Mouse (Mus musculus) kidney, postnatal 0 days (tissue): ENCODE results near the gene Crxos. TPM values are rescaled to one million over a fixed set of nuclear protein-coding genes. Genes with fewer than 3 reads are reported as not detected.

Experiments used
- ATAC-seq: fragments of 200-750 bp; cut with Nextera tagmentation; replicated peaks from 2 replicates; pipeline ENCODE4 v1.8.0; 2017; ENCODE audit warnings: low read depth, moderate number of reproducible peaks, moderate TSS enrichment, moderate library complexity; ENCODE audit not compliant: low FRiP score
- DNase-seq: peaks from one replicate; pipeline ENCODE4 v3.0.0-alpha.2; 2016; ENCODE audit warnings: low spot score
- H3K27ac ChIP-seq: fragments of 300-500 bp; sonication (generic); 2 replicates; pipeline ENCODE4 v1.5.1; 2014; ENCODE audit warnings: mild to moderate bottlenecking
- H3K27me3 ChIP-seq: fragments of 300-500 bp; sonication (generic); 2 replicates; pipeline ENCODE4 v1.6.1; 2014; ENCODE audit warnings: low read length, mixed read lengths; ENCODE audit not compliant: insufficient read depth
- H3K36me3 ChIP-seq: fragments of 300-500 bp; sonication (generic); 2 replicates; pipeline ENCODE4 v1.6.1; 2014; ENCODE audit warnings: low read length, mixed read lengths; ENCODE audit not compliant: insufficient read depth
- H3K4me1 ChIP-seq: fragments of 300-500 bp; sonication (generic); replicated peaks from 2 replicates; pipeline ENCODE4 v1.6.1; 2014; ENCODE audit warnings: antibody characterized with exemption, low read length, mixed read lengths; ENCODE audit not compliant: insufficient read depth
- H3K4me2 ChIP-seq: fragments of 300-500 bp; sonication (generic); 2 replicates; pipeline ENCODE4 v1.6.1; 2014; ENCODE audit warnings: mild to moderate bottlenecking, low read length, moderate library complexity, mixed read lengths
- H3K4me3 ChIP-seq: fragments of 300-500 bp; sonication (generic); replicated peaks from 2 replicates; pipeline ENCODE4 v1.5.1; 2014; ENCODE audit warnings: low read depth, low read length
- H3K9ac ChIP-seq: fragments of 300-500 bp; sonication (generic); 2 replicates; pipeline ENCODE4 v1.6.1; 2014; ENCODE audit warnings: low read depth, low read length
- H3K9me3 ChIP-seq: fragments of 300-500 bp; sonication (generic); replicated peaks from 2 replicates; pipeline ENCODE4 v1.6.1; 2016; ENCODE audit warnings: low read length, inconsistent platforms, mixed read lengths
- CTCF ChIP-seq: IDR thresholded peaks from 2 replicates; pipeline ENCODE4 v1.5.1; 2016; ENCODE audit warnings: antibody characterized with exemption, low read depth, mild to moderate bottlenecking, moderate library complexity
- WGBS: fragments of 180-500 bp; shearing (Covaris S2); extraction: QIAGEN DNeasy Blood & Tissue Kit; methylation state at CpG from one replicate; pipeline ENCODE4 v1.1.7; 2014; 5-methylcytosine and 5-hydroxymethylcytosine counted together
- polyA plus RNA-seq: library from polyadenylated mRNA; unstranded; fragments of >200 nt; fragmentation: Nextera tagmentation; extraction: Ambion mirVana; gene quantifications from 2 replicates; pipeline ENCODE4 v1.2.1, GENCODE M21; 2015

Crxos gene
- polyA plus RNA-seq, 1 experiment from 2014 or later, result not detected

GRCm38 (mm10) chr7:15884127-15884526, 1.7 kb downstream of the Crxos start:
- no peak overlapping the region for H3K4me2 ChIP-seq
- no peak overlapping the region for H3K4me3 ChIP-seq
- no peak overlapping the region for H3K27ac ChIP-seq
- no peak overlapping the region for H3K9ac ChIP-seq
- no peaks in the 10 kb centered on the region for H3K36me3 ChIP-seq
- H3K9me3 ChIP-seq, result no peaks in the 10 kb centered on the region
- ATAC-seq (no peak), DNase-seq (no peak)
- no peaks in the 10 kb centered on the region for H3K4me1 ChIP-seq
- no peak for TF ChIP-seq CTCF
- no peaks in the 10 kb centered on the region for H3K27me3 ChIP-seq
- WGBS, result 86% methylated on average over 2 of the region's 2 CpGs

GRCm38 (mm10) chr7:15894251-15894650, 11.8 kb downstream of the Crxos start:
- WGBS, result 61% methylated on average over 1 of the region's 1 CpGs
- no peak for ATAC-seq
- H3K4me3 ChIP-seq, result no peak overlapping the region
- H3K27me3 ChIP-seq, result no peaks in the 10 kb centered on the region
- no peak for DNase-seq
- H3K4me1 ChIP-seq, result no peaks in the 10 kb centered on the region
- TF ChIP-seq CTCF, result no peak
- H3K9me3 ChIP-seq, result no peaks in the 10 kb centered on the region
- no peak overlapping the region for H3K27ac ChIP-seq
- H3K9ac ChIP-seq, result no peak overlapping the region
- H3K36me3 ChIP-seq, result no peaks in the 10 kb centered on the region
- H3K4me2 ChIP-seq, result no peak overlapping the region

- TF ChIP-seq CTCF, result no peak
- no peak for ATAC-seq
- WGBS, result 72% methylated on average over 9 of the region's 9 CpGs
These were observed 19.1 kb downstream of the Crxos start for GRCm38 (mm10) chr7:15901366-15902048.

GRCm38 (mm10) chr7:15905861-15906260, 23.4 kb downstream of the Crxos start:
- H3K4me1 ChIP-seq, result no peaks in the 10 kb centered on the region
- TF ChIP-seq CTCF, result no peak
- H3K4me2 ChIP-seq, result no peak overlapping the region
- DNase-seq (no peak), ATAC-seq (no peak)
- H3K9me3 ChIP-seq, result no peaks in the 10 kb centered on the region
- WGBS, result 79% methylated on average over 7 of the region's 7 CpGs
- no peak overlapping the region for H3K27ac ChIP-seq
- H3K4me3 ChIP-seq, result no peak overlapping the region
- no peaks in the 10 kb centered on the region for H3K27me3 ChIP-seq
- no peak overlapping the region for H3K9ac ChIP-seq
- no peaks in the 10 kb centered on the region for H3K36me3 ChIP-seq

More at GRCm38 (mm10) chr7:15901366-15902048, 19.1 kb downstream of the Crxos start:
- Histone ChIP-seq H3K4me2 (no peak overlapping the region), H3K27ac (no peak overlapping the region), H3K9me3 (no peaks in the 10 kb centered on the region), H3K27me3 (no peaks in the 10 kb centered on the region), H3K4me1 (no peaks in the 10 kb centered on the region), H3K36me3 (no peaks in the 10 kb centered on the region), H3K4me3 (no peak overlapping the region), H3K9ac (no peak overlapping the region)
- no peak for DNase-seq

- no peak for ATAC-seq
These were observed 24.2 kb downstream of the Crxos start for GRCm38 (mm10) chr7:15906602-15907001.

GRCm38 (mm10) chr7:15907971-15908590, 25.7 kb downstream of the Crxos start:
- H3K9me3 ChIP-seq, result no peaks in the 10 kb centered on the region
- no peak overlapping the region for H3K27ac ChIP-seq
- no peak overlapping the region for H3K4me3 ChIP-seq
- no peak overlapping the region for H3K9ac ChIP-seq
- TF ChIP-seq CTCF, result no peak
- H3K4me2 ChIP-seq, result no peak overlapping the region
- no peaks in the 10 kb centered on the region for H3K27me3 ChIP-seq
- no peaks in the 10 kb centered on the region for H3K4me1 ChIP-seq
- H3K36me3 ChIP-seq, result no peaks in the 10 kb centered on the region
- 85% methylated on average over 8 of the region's 8 CpGs for WGBS
- ATAC-seq, result no peak
- no peak for DNase-seq

More at GRCm38 (mm10) chr7:15906602-15907001, 24.2 kb downstream of the Crxos start:
- Histone ChIP-seq H3K36me3 (no peaks in the 10 kb centered on the region), H3K4me2 (no peak overlapping the region), H3K4me1 (no peaks in the 10 kb centered on the region), H3K9me3 (no peaks in the 10 kb centered on the region), H3K27me3 (no peaks in the 10 kb centered on the region), H3K4me3 (no peak overlapping the region), H3K27ac (no peak overlapping the region), H3K9ac (no peak overlapping the region)
- whole genome bisulfite sequencing, result 80% methylated on average over 1 of the region's 1 CpGs
- no peak for DNase-seq
- no peak for TF ChIP-seq CTCF

GRCm38 (mm10) chr7:15910521-15910920, 28.1 kb downstream of the Crxos start:
- no peak for TF ChIP-seq CTCF
- H3K4me2 ChIP-seq, result no peak overlapping the region
- no peak overlapping the region for H3K27ac ChIP-seq
- no peaks in the 10 kb centered on the region for H3K4me1 ChIP-seq
- no peaks in the 10 kb centered on the region for H3K36me3 ChIP-seq
- H3K4me3 ChIP-seq, result no peak overlapping the region
- WGBS, result 59% methylated on average over 5 of the region's 5 CpGs
- ATAC-seq (no peak), DNase-seq (no peak)
- H3K27me3 ChIP-seq, result no peaks in the 10 kb centered on the region
- H3K9me3 ChIP-seq, result no peaks in the 10 kb centered on the region
- H3K9ac ChIP-seq, result no peak overlapping the region
